Mouse (Mus musculus) right cerebral cortex, postnatal 25 days (tissue): ENCODE measurements at regions not wholly inside any gene's neighbourhood (a gene's known extent, or its start where the extent isn't known, plus 50 kb on each side); places are given as distances from the start of the nearest gene placed in this dataset.

ENCODE experiments used
- DNase-seq: peaks from one replicate; pipeline ENCODE4 v3.0.0; 2022

DNA sequence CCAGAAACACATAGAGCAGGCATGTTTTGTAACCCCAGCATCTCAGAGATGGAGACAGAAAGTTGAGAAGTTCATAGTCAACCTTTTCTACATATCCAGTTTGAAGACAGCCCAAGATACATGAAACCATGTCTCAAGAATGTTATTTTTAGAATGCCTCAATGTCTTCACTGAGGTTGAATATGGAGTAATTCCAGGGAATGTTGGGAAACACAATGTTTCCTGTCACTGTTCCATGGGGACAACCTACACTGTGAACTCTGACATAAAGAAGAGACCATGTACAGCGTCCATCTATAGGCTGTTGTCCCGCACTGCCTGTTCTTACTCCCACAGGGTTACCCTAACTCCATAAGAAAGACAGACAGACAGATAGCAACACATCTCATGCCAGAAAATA is 89.8 kb upstream of the Mark1 start:
- no peak for DNase-seq

DNA sequence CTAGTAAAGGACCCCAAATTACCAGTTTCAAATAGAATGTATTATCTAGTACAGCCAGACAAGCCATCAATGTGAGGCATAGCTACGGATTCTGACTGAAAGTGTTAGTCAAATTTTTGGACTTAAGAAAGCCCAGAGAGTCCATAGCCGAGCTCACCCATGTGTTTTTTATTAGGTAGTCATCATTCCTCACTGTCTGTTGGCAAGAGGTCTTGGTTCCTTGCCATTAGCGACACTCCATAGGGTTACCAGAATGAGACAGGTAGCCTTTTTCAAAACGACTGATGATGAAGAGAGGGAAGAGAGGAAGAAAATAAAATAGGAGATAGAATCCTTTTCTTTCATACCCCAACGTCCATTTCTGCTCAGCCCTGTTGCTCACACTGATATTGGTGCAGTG is 83.8 kb upstream of the Mark1 start:
- no peak for DNase-seq

DNA sequence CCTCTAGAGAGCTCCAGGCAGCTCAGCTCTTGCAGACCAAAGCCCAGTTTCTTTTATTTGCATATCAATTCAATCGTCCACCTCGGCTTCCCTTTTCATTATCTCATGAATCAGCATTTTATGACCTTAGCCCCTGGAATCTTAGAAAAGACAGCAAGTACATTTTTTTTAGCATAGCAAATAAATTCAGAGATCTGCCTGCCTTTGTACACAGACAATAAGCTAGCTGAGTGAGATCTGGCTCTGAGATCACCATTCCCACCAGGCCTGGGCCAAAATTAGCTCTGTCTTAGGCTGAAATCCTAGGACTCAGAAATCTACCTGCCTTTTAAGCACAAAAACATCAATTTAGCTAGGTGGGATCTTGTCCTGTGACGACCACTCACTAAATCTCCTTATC is 80.7 kb upstream of the Mark1 start:
- DNase-seq: no peak

DNA sequence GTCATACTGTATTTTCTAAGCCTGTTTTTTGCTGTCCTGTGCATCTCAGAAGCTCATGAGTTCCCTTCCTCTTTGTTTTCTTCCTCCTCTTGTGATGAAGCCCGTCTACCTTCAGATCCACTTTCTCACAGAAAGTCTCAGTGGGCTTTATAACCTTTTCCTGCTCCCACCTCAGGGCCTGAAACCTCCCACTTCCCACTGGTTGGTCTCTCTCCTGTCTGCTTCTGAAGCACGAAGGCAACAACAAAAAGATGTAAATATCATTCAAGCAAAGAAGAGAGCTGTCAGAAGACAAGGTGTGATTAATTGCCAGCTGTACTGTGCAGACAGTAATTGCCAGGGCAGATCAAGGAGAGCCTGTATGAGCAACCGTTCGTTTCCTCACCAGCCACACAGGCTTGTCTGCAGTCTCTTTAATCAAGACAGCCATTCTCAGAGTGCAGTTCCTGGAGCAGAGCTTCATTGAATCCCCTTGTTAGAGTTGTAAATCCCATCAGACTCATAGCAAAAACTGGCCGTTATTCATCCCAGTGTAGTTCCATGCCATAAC is 80.0 kb upstream of the Mark1 start:
- no peak for DNase-seq

DNA sequence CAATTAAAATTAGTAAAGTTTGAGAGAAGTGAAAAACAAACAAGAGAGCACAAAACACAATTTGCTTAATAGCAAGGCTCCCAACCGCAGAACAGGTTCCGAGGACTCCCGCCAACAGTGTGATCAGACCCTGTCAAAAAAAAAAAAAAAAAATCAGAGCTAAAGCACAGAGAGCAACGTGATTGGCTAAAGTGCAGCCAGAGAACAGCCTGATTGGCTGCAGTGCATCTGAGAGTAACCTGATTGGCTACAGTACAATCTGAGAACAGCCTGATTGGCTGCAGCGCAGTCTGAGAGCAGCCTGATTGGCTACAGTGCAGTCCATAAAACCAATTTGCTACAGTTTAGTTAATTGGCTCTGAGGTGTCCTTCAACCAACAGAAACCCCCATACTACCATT is 74.6 kb upstream of the Mark1 start:
- DNase-seq: no peak

DNA sequence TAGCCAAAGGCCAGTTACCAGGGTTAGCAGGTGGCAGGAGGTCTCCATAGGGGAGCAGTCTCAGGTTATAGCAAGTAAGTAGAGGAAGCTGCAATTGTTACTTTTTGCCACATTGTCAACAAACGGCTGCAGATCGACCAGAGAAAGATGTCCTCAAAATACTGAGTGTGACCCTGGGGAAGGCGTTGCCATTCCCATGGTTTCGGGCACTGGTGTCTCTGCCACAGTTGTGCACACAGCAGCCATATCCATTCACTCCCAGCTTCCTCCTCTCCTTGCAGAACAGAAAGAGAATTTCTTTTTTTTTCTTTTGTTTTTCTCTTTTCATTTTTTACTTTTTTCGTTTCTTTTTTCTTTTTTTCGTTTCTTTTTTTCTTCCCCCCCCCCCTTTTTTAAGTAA is 73.4 kb upstream of the Mark1 start:
- DNase-seq: no peak

DNA sequence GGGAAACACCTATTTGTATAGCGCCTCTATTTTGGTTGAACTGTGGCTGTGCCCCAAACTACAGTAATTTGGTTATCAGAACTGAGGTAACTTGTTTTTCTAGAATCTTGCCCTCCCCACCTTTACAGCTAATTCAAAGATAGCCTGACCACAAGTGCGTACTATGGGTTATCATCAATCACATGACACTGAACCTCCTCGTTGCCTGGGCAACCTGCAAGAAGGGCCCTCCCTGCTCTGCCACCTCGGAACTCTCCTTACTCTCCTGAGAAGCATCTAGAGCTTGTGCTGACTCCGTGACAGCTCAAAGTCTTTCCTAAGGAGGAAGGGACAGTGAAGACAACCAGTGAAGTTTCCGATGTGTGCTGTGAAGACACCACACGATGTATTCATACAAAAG is 72.2 kb upstream of the Mark1 start:
- DNase-seq: no peak

DNA sequence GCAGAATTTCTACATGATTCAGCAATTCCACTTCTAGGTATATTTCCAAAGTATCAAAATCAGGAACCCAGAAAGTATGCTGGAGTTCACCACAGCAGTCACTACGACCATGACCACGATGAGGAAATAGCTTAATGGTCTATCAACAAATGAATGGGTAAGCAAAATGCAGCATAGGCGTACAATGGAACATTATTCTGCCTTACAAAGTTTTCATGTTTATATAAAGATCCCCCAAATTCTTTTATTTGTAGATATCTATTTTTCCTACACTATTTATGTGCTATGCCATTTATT is 71.4 kb upstream of the Mark1 start:
- DNase-seq: no peak

DNA sequence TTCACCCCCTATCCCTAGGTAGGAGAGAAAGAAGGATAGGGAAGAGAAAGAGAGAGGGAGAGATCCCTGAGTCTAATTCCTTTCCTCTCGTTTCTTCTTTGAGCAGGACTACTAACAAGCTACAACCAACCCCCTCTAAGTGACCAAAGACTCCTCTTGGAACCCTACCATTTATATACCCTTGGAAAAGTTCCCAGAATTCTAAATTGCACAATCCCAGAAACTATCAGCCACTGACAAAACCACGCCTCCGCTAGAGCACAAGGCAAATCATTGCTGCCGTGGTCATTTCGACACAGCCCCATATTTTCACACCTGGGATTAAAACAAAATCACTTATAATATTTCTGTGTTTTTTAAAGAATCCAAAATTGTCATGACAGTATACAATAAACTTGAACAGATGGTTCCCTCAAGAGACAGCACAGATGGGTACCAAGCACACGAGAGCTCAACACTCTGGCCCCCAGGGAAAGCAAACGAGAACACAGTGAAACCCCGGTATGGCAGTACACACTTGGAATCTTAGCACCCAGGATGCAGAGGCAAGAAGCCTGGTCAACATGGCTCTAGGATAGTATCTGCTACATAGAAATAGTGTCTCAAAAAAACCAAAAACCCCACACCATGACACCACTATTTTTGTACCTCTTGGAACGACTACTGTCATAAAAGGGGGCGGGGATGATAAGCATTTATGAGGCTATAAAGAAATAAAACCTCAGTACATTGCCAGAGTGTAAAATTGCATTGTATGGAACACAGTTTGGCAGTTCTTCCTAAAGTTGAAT is 70.9 kb upstream of the Mark1 start:
- no peak for DNase-seq

DNA sequence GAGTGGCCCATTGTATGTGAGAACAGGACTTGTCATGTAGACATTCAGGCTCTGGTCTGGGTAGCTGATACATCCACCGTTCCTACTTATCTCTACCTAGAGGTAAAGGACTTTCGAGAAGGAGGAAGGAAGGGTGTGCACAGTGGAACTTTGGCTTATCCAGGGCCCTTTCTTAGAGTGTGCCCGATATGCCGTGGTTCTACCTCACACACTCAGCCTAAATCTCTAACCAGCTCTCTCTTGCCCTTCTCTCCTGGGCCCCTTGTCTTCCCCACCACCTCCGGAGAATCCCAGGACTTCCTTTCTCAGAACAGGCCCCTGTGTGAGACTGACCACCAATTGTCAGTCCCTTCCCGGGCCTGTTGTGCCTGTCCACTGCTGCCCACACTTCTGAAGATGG is 68.8 kb upstream of the Mark1 start:
- no peak for DNase-seq

DNA sequence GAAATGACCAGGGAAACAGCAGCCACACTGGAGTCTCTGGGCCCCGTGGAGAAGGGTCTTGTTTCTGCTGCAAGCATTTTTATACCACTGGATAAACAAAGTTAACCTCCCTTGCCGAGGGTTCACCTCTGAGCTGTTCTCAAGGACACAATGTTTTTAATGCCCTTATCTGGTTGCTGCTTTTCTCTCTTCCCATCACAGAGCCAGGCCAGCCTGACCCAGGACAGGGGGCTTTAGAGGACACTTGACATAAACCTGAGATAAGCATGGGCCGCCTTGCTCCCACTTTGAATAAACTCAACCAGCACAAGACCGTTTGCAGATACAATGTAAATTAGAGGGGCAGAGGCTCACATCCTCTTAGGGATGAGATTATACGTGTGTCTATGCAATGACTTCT is 68.3 kb upstream of the Mark1 start:
- no peak for DNase-seq

DNA sequence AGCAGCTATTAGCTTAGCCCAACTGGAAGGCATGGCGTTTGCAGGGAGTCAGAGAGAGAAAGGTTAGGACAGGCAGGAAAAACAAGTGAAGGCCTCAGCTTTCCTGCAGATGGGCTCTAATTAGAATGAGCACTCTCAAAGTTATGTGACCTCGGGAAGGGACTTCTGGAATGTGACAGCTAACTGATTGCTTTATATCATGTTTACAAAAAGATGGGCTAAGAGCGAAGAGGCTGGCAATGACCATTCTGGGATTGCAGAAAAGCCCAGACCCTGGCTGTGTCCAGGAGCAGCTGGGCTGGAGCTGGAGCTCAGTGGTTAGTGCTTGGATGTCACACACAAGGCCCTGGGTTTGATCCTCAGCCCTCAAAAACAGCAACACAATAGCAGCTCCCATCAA is 65.7 kb upstream of the Mark1 start:
- no peak for DNase-seq

DNA sequence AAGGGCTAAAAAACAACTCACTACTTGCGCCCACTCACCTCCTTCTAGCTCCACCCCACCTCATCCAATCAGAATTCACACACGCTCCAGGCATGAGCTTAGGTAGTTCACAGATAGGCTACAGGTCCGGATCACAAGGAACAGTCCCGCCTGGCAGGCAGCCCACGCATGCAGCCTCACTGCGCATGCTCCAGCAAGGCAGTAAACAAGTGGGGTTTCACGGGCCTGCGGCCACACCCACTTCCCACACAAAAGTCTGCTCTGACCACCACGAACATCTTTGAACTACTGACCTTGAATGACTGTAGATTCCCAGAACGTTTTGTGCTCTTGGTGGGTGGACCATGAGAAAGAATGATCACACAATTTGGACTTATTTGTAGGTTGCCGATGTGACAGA is 62.7 kb upstream of the Mark1 start:
- no peak for DNase-seq

DNA sequence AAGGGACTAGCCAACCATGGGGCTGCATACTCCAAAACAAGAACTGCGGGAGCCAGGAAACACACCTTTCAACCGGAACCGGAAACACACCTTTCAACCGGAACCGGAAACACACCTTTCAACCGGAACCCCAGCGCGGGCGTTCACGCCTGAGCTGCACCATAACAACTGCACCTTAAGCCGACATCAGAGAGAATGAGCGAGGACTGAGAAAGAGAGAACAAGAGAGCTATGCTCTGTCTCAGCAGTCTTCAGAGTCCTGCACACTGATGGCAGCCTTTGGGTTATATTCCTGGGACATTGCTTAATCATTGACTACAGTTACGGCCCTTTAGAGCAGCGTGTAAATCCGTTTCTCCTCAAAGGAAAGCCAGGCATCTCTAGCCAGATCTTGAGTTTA is 58.1 kb upstream of the Mark1 start:
- no peak for DNase-seq

DNA sequence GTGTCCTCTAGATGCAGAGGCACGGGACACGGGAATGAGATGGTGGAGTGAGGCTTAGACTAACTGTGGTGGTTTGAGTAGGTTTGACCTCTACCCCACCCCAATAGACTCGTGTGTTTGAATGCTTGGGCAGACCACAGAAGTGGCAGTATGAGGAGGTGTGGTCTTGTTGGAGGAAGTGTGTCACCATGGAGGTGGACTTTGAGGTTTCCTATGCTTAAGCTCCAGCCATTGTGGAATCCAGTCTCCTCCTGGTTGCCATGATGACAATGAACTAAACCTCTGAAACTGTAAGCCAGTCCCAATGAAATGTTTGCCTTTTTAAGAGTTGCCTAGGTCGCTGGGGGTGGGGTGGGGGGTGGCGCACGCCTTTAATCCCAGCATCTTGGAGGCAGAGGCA is 53.3 kb upstream of the Mark1 start:
- DNase-seq: no peak

DNA sequence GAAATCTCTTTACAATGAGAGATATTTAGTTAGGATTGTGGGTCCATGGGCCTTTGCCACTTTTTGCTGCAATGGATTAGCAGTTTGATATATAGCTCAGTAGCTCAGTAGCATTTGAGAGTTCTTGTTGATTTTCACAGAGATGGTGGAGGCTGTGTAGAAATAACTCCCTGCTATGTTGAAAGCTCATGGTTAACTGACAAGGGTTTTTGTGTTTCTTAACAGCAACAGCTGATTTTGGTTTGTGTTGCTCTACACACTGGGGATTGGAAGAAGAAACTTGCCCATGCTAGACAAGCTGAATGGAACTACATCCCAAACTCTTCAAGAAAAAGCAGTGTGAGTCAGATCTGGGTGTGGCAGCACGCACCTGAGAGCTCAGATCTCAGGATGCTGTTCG is 50.6 kb upstream of the Mark1 start:
- DNase-seq: no peak
